Mouse (Mus musculus) CH12.LX (cell line): ENCODE measurements around the gene Vwa3b.

Experiments used
- BHLHE40 ChIP-seq: IDR thresholded peaks from 2 replicates; pipeline ENCODE4 v1.6.1; 2011; ENCODE audit warnings: mild to moderate bottlenecking, low read depth, low read length, improper control_type of control experiment
- MAFK ChIP-seq: IDR thresholded peaks from 2 replicates; pipeline ENCODE4 v1.6.1; 2011; ENCODE audit warnings: low read length, improper control_type of control experiment; ENCODE audit not compliant: insufficient replicate concordance
- MAZ ChIP-seq: IDR thresholded peaks from 2 replicates; pipeline ENCODE4 v1.6.1; 2012; ENCODE audit warnings: low read depth, mild to moderate bottlenecking, inconsistent platforms, low read length, improper control_type of control experiment, moderate library complexity
- NELFE ChIP-seq: IDR thresholded peaks from 2 replicates; pipeline ENCODE4 v1.6.1; 2011; ENCODE audit warnings: low read depth, low read length, improper control_type of control experiment
- POLR2A ChIP-seq: IDR thresholded peaks from 2 replicates; pipeline ENCODE4 v1.6.1; 2011; ENCODE audit warnings: low read depth, mild to moderate bottlenecking, improper control_type of control experiment, low read length
- USF1 ChIP-seq: IDR thresholded peaks from 2 replicates; pipeline ENCODE4 v1.6.1; 2014; ENCODE audit warnings: low read depth, mild to moderate bottlenecking, inconsistent platforms, low read length, improper control_type of control experiment
- ZMIZ1 ChIP-seq: IDR thresholded peaks from 2 replicates; pipeline ENCODE4 v1.6.1; 2012; ENCODE audit warnings: low read depth, mild to moderate bottlenecking, inconsistent platforms, low read length, improper control_type of control experiment

- no peak for TF ChIP-seq POLR2A
- no peak for TF ChIP-seq NELFE
- no peak for TF ChIP-seq MAFK
- no peak for TF ChIP-seq BHLHE40
- TF ChIP-seq ZMIZ1: no peak
- no peak for TF ChIP-seq MAZ
- no peak for TF ChIP-seq USF1
Measured at GRCm38 (mm10) chr1:37028439-37029153, 2.2 kb downstream of the Vwa3b start.
